Mouse (Mus musculus): ENCODE measurements around the gene Gm7138.
"Not testable (repeated sequence)": the region's sequence is repeated elsewhere in the genome, so short reads cannot be mapped to it uniquely, and the experiment has no call there.

Gene Gm7138

DNA sequence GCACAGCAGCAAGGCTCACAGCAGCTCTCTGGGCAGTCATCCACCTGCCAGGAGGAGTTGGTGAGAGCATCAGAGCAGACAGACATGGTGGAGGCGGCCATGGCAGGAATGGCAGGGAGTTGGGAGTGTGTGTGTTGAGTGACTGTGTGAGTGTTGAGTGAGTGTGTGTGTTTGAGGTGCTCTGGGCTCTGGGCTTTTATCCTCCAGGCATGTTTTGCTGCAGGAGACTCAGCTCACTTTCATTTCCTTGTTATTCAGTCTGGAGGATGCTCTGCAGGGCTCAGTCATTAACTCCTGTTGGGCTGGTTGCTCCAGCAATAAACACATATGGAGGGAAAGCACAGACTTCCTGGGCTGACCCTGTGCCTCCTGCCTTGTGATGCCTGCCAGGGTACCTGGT, at the start of gene Gm7138:
Gene Gm7138 (minus strand): TSS at position 101 of the 400 bp plus-strand sequence.
- DNase-seq (ENCODE audit: low spot score), result not testable (repeated sequence)

DNA sequence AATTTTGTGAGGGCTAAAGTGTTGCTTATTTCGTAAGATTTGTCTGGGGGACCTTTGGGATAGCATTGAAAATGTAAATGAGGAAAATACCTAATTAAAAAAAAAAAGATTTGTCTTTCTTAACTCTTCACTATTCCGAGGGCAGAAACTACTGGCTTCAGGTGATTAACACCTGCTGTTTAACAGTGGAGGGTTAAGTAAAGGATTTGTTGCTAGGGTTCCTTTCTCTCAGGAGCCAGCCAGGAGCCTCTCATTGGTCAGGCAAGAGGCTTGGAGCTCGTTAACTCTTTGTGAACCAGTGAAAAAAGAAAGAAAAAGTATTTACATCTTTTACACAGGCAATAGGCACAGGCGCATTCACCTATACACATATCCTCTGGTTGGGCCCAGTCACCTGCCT, 42.5 kb upstream of the Gm7138 start:
- no peak for DNase-seq (ENCODE audit: low spot score)

DNA sequence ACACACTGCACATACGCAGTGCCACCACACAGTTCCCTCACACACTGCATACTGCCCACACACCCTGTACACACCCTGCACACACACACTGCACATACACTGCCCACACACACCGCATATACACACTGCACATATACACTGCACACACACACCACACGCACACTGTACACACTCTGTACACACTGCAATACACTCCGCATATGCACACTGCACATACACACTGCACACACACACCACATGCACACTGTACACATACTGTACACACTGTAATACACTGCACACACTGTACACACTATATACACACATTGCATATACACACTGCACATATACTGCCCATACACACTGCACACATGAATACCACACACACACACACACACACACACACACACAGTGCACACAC, 41.8 kb upstream of the Gm7138 start:
- no peak for DNase-seq (ENCODE audit: low spot score)

DNA sequence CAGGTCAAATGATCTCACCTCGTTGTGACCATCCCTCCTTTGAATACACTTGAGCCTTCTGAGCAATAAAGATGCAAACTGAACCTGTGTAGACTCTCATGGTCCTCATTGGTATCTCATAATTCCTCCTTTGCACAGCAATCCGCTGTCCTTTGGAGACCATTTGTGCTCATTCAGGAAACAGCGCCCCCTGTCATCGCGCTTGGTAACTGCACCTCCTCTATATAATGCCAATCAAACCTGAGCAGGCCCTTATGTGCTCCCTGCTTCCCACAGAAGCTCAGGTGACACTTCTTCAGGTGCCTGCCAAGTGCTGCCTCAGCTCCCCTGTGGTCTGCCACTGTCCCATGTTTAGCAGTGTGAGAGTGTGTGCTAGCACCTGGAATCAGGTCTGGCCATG, 38.8 kb upstream of the Gm7138 start:
- DNase-seq (ENCODE audit: low spot score), result peak; percentile 16

DNA sequence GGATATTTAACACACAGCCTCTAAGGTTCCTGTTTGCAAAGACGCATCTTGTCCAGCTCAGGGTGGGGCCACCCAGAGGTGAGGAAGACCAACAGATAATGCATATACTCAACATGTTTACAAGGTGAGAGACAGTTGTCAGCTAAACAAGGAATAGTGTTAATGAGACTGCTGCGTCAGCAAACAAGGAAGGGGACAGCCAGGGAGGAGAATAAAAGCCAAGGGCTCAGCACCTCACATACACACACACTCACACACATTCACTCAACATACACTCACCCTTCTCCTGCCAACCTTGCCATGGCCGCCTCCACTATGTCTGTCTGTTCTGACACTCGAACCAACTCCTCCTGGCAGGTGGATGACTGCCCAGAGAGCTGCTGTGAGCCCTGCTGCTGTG, 37.6 kb upstream of the Gm7138 start, which contains the start of gene Gm2696:
Gene Gm2696 (plus strand): TSS at position 301 of the 400 bp plus-strand sequence.
- no peak for DNase-seq (ENCODE audit: low spot score)

DNA sequence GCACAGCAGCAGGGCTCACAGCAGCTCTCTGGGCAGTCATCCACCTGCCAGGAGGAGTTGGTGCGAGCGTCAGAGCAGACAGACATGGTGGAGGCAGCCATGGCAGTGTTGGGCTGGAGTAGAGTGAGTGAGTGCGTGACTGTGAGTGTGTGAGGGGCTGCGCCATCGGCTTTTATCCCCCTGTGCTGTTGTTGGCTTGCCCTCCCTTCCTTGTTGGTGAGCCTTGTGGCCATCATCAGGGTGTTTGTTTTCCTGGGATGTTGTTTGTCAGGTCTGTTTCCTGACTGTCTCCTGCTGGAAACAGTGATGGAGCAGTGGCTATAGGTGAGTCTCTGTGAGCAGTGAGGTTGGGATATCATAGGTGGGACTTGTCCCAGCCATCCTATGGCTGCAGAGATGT, 35.0 kb upstream of the Gm7138 start, which contains the start of gene Gm9507:
Gene Gm9507 (minus strand): TSS at position 101 of the 400 bp plus-strand sequence.
- DNase-seq (ENCODE audit: low spot score), result no peak

DNA sequence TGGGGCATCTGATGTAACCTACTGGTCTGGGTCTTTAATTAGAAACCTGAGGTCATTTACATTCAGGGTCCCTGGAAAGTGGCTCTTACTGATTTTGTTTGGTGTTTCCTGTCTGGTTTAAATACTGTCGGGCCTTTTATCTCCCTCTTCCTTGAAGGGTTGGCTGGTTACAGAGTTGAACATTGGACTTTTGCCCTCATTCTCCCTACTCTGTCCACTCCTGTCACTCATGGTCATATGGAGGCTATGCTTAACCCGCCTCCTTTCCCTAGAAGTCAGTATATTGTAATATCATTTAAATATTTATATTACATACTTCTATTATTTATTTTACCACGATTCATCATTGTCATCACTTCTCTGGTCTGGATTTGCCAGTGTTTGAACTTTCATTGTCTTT, 27.4 kb upstream of the Gm7138 start:
- no peak for DNase-seq (ENCODE audit: low spot score)

DNA sequence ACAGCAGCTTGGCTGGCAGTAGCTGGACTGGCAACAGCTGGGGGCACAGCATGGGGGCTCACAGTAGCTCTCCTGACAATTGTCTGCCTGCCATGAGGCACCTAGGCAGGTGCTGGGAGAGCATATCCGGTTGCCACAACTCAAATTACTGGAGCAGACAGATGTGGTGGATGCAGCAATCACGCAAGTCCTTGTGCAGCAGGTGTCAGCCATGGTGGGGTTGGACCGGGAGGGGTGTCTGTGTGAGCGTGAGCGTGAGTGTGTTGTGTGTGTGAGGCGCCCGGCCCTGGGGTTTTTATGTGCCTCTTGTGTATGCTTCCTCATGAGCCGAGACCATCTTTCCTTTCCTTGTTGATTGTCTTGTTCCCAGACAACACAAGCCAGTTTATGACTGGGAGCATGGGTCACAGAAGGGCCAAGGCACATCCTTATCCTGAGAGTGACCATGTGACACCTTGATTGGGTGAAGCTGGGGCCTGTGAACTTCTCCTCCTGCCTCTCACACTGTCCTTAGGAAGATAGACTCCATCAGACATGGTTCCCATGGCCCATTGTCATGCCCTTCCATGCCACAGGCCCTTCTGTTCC, 22.3 kb upstream of the Gm7138 start, which contains the start of gene Gm19668:
Gene Gm19668 (minus strand): TSS at position 213 of the 588 bp plus-strand sequence.
- no peak for DNase-seq (ENCODE audit: low spot score)

DNA sequence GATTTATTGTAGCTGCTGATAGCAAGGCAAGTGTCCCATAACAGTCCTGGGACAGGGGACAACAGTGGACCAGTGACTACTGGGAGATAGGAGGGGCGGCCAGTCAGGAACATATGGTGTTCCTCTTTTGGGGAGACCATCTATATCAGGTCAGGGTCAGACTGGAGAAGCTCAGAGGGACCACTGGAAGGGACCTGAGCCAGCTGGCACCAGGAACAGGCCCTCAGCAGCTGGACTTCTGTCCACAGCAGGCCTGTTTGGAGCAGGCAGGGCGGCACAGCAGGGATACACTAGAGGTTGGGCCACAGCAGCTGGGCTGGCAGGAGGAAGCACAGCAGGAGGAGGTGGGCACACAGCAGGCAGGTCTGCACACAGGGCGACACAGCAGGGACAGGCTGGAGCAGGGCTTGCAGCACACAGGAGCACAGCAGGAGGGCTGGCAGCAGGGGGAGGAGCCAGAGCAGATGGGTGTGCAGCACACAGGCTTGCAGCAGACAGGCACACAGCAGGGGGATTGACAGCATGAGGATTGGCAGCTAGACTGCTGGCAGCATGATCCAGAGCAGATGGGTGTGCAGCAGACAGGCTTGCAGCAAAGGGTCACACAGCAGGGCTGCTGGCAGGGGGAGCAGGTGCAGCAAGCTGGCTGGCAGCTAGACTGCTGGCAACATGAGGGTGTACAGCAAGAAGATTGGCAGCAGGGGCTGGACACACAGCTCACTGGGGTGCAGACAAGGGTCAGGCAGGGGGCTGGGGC, 21.6 kb upstream of the Gm7138 start:
- not testable (repeated sequence) for DNase-seq (ENCODE audit: low spot score)

DNA sequence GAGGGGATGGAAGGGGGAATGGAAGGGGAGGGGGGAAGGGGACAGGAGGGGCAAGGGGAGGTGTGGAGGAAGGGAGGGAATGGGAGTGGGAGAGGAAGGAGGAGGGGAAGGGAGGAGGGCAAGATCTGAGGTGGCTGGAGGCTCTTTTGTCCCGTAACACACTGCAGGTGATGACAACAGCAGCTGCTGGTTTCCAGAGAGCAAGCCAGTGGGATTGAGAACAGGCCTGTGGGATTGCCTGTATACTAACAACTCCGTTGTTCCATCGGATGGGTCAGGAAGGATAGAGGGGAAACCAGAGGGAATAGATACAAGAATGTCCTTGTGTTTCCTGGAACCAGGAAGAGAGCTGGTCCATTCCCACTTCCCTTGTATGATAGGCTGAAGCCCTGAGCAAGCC, 20.9 kb upstream of the Gm7138 start:
- DNase-seq (ENCODE audit: low spot score), result no peak

DNA sequence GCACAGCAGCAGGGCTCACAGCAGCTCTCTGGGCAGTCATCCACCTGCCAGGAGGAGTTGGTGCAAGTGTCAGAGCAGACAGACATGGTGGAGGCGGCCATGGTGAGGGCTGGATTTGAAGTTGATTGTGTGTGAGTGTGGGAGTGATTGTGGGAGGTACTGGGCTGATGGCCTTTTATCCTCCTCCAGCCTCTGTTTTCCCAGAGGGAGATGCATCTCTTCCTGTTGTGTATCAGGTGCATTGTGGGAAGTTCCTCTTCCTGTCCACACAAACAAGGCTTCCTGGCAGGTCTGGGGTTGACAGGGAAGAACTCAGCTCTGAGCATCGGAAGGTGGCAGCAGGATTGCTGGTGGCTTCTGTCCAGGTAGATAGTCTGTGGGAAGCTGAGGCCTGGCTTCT, 18.2 kb upstream of the Gm7138 start, which contains the start of gene Gm9639:
Gene Gm9639 (minus strand): TSS at position 101 of the 400 bp plus-strand sequence.
- no peak for DNase-seq (ENCODE audit: low spot score)

DNA sequence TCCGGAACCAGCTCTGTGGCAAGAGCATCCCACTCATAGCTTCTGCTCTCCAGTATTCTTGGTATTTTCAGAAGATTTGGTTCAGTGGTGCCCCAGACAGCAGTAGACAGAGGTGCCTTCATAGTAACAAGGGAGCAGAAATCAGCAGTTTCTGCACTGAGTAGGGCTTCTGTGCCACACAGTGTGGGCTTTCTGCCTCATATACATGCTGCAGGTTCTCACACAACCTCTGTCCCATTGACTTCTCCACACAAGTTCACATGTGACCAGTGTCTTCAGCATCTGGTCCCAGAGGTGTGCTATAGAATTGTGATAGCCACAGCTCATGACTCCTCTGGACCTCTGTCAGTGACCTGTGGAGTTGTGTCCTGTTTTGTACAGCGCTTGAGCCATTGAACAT, 11.9 kb upstream of the Gm7138 start:
- no peak for DNase-seq (ENCODE audit: low spot score)

DNA sequence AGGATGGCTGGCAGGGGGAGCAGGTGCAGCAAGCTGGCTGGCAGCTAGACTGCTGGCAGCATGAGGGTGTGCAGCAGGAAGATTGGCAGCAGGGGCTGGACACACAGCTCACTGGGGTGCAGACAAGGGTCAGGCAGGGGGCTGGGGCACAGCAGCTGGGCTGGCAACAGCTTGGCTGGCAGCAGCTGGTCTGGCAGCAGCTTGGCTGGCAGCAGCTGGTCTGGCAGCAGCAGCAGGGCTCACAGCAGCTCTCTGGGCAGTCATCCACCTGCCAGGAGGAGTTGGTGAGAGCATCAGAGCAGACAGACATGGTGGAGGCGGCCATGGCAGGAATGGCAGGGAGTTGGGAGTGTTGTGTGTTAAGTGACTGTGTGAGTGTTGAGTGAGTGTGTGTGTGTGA, 11.1 kb upstream of the Gm7138 start, which contains the start of gene Gm7137:
Gene Gm7137 (minus strand): TSS at position 325 of the 400 bp plus-strand sequence.
- not testable (repeated sequence) for DNase-seq (ENCODE audit: low spot score)

DNA sequence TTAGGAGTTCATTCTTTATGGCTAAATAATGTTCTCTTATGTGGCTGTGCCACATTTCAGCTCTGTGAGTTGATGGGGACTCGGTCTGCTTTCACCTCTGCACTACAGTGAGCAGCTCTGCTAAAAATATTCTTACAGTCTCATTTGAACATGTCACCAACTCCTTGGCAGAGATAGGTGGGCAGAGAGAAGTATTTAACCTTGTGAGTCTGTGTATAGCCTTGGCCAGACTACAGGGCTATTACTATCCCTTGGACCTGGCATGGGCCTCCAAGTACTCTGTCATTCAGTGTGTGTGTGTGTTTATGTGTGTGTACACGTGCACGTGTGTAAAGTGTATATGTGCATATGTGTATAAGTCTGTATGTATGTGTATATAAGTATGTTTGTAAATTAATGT, 6.7 kb upstream of the Gm7138 start:
- DNase-seq (ENCODE audit: low spot score), result not testable (repeated sequence)

DNA sequence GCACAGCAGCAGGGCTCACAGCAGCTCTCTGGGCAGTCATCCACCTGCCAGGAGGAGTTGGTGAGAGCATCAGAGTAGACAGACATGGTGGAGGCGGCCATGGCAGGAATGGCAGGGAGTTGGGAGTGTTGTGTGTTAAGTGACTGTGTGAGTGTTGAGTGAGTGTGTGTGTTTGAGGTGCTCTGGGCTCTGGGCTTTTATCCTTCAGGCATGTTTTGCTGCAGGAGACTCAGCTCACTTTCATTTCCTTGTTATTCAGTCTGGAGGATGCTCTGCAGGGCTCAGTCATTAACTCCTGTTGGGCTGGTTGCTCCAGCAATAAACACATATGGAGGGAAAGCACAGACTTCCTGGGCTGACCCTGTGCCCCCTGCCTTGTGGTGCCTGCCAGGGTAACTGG, 5.7 kb upstream of the Gm7138 start, which contains the start of gene Gm3250:
Gene Gm3250 (minus strand): TSS at position 101 of the 400 bp plus-strand sequence.
- not testable (repeated sequence) for DNase-seq (ENCODE audit: low spot score)

DNA sequence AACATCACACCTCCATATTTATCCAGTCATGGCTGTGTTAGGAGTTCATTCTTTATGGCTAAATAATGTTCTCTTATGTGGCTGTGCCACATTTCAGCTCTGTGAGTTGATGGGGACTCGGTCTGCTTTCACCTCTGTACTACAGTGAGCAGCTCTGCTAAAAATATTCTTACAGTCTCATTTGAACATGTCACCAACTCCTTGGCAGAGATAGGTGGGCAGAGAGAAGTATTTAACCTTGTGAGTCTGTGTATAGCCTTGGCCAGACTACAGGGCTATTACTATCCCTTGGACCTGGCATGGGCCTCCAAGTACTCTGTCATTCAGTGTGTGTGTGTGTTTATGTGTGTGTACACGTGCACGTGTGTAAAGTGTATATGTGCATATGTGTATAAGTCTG, 4.6 kb downstream of the Gm7138 start:
- DNase-seq (ENCODE audit: low spot score), result not testable (repeated sequence)

DNA sequence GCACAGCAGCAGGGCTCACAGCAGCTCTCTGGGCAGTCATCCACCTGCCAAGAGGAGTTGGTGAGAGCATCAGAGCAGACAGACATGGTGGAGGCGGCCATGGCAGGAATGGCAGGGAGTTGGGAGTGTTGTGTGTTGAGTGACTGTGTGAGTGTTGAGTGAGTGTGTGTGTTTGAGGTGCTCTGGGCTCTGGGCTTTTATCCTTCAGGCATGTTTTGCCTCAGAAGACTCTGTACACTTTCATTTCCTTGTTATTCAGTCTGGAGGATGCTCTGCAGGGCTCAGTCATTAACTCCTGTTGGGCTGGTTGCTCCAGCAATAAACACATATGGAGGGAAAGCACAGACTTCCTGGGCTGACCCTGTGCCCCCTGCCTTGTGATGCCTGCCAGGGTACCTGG, 5.5 kb downstream of the Gm7138 start, which contains the start of gene Gm3238:
Gene Gm3238 (minus strand): TSS at position 101 of the 400 bp plus-strand sequence.
- DNase-seq (ENCODE audit: low spot score), result not testable (repeated sequence)

DNA sequence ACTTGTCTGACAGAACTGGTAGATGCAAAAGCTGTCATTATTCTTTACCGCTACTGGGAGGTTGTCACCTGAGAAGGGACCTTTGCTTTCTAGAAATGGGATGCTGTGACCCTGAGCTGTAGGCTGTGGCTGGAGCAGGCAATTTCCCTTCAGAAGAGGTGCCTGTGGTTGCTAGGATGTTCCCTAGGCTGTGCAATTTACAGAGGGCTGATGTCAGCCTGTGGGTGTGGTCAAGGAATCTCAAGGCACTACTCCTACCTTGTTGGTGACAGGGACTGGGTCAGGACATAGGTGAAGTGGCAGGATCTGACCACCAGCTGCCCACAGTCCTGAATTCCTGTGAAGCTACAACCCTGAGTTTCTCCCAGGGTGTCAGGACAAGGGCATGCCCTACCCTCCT, 7.0 kb downstream of the Gm7138 start:
- DNase-seq (ENCODE audit: low spot score), result no peak

DNA sequence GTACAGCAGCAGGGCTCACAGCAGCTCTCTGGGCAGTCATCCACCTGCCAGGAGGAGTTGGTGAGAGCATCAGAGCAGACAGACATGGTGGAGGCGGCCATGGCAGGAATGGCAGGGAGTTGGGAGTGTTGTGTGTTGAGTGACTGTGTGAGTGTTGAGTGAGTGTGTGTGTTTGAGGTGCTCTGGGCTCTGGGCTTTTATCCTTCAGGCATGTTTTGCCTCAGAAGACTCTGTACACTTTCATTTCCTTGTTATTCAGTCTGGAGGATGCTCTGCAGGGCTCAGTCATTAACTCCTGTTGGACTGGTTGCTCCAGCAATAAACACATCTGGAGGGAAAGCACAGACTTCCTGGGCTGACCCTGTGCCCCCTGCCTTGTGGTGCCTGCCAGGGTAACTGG, 17.2 kb downstream of the Gm7138 start, which contains the start of gene Gm3233:
Gene Gm3233 (minus strand): TSS at position 101 of the 400 bp plus-strand sequence.
- DNase-seq (ENCODE audit: low spot score), result not testable (repeated sequence)

DNA sequence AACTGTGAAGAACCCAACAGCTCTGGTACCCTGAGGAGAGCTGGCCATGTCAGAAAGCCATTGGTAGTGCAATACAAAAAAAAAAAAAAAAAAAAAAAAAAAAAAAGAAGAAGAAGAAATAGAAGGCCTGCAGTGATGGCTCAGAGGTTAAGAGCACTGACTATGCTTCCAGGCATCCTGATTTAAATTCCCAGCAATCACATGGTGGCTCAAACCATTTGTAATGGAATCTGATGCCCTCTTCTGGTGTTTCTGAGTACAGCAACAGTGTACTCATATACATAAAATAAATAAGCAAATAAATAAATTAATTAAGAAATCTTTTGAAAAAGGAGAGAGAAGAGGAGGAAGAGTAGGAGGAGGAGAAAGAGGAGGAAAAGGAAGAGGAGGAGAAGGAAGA, 23.3 kb downstream of the Gm7138 start:
- no peak for DNase-seq (ENCODE audit: low spot score)

DNA sequence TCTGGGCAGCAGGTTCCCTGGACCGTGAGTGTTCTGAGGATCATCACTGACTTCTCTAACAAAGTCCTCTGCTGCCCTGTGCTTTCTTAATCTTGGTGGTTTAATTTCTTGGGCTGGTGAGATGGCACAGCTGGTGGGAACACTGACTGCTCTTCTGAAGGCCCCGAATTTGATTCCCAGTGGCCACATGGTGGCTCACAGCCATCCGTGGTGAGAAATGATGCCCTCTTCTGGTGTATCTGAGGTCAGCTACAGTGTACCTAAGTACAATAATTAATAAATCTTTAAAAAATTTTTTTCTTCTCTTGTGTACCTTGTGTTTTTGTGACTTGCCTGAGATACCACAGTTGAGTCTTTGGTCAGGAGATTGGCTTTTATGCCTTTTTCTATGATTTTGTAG, 24.4 kb downstream of the Gm7138 start:
- DNase-seq (ENCODE audit: low spot score), result not testable (repeated sequence)

DNA sequence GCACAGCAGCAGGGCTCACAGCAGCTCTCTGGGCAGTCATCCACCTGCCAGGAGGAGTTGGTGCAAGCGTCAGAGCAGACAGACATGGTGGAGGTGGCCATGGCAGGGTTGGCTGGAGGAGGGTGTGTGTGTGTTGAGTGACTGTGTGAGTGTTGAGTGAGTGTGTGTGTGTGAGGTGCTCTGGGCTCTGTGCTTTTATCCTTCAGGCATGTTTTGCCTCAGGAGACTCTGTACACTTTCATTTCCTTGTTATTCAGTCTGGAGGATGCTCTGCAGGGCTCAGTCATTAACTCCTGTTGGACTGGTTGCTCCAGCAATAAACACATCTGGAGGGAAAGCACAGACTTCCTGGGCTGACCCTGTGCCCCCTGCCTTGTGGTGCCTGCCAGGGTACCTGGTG, 25.5 kb downstream of the Gm7138 start, which contains the start of gene Gm9736:
Gene Gm9736 (minus strand): TSS at position 101 of the 400 bp plus-strand sequence.
- DNase-seq (ENCODE audit: low spot score), result not testable (repeated sequence)

DNA sequence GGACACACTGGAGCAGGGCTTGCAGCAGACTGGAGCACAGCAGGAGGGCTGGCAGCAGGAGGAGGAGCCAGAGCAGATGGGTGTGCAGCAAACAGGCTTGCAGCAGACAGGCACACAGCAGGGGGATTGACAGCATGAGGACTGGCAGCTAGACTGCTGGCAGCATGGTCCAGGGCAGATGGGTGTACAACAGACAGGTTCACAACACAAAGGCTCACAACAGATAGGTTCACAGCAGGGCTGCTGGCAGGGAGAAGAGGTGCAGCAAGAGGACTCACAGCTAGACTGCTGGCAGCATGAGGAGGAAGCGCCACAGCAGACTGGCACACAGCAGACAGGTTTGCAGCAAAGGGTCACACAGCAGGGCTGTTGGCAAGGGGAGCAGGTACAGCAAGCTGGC, 26.1 kb downstream of the Gm7138 start:
- DNase-seq (ENCODE audit: low spot score), result not testable (repeated sequence)

Data from urinary bladder, postnatal 14 days (tissue).